Mouse (Mus musculus) heart, embryonic 14.5 days (tissue): ENCODE measurements at regions not wholly inside any gene's neighbourhood (a gene's known extent, or its start where the extent isn't known, plus 50 kb on each side); places are given as distances from the start of the nearest gene placed in this dataset.

Experiments
- ATAC-seq: fragments of 200-750 bp; cut with Nextera tagmentation; 2 replicates; pipeline ENCODE4 v1.8.0; 2017; ENCODE audit warnings: low read depth, moderate TSS enrichment; ENCODE audit not compliant: insufficient number of reproducible peaks, insufficient read depth, low FRiP score
- H3K27ac ChIP-seq, 2 experiments: fragments of 200-500 bp in 1 of 2; fragments of 300-500 bp in 1 of 2; sonication (generic) in 1 of 2; replicated peaks in 1 of 2; 2 replicates each; pipeline ENCODE4 v1.5.1; 2012 to 2014; ENCODE audit warnings: low read depth in 2 of 2, low read length in 2 of 2, control low read depth in 1 of 2, mild to moderate bottlenecking in 1 of 2, mixed read lengths in 1 of 2; ENCODE audit not compliant: control insufficient read depth in 1 of 2, insufficient read depth in 1 of 2
- H3K27me3 ChIP-seq: fragments of 300-500 bp; sonication (generic); 2 replicates; pipeline ENCODE4 v1.6.1; 2014; ENCODE audit warnings: mild to moderate bottlenecking, low read length, control low read depth; ENCODE audit not compliant: control insufficient read depth, insufficient read depth
- H3K36me3 ChIP-seq: fragments of 300-500 bp; sonication (generic); 2 replicates; pipeline ENCODE4 v1.6.1; 2014; ENCODE audit warnings: mild to moderate bottlenecking, control low read depth, low read length, mixed read lengths; ENCODE audit not compliant: control insufficient read depth, insufficient read depth
- H3K4me1 ChIP-seq, 2 experiments: fragments of 200-500 bp in 1 of 2; fragments of 300-500 bp in 1 of 2; sonication (generic) in 1 of 2; 2 replicates each; pipeline ENCODE4 v1.6.1; 2012 to 2014; ENCODE audit warnings: low read length in 2 of 2, control low read depth in 1 of 2, mixed read lengths in 1 of 2; ENCODE audit not compliant: control insufficient read depth in 2 of 2, insufficient read depth in 2 of 2
- H3K4me2 ChIP-seq: fragments of 300-500 bp; sonication (generic); 2 replicates; pipeline ENCODE4 v1.6.1; 2014; ENCODE audit warnings: mild to moderate bottlenecking, low read length
- H3K4me3 ChIP-seq, 2 experiments: fragments of 200-500 bp in 1 of 2; fragments of 300-500 bp in 1 of 2; sonication (generic) in 1 of 2; 2 replicates each; pipeline ENCODE4 v1.5.1; 2012 to 2014; ENCODE audit warnings: low read length in 2 of 2, mild to moderate bottlenecking in 2 of 2, control low read depth in 1 of 2, low read depth in 1 of 2, moderate library complexity in 1 of 2; ENCODE audit not compliant: control insufficient read depth in 1 of 2, insufficient read depth in 1 of 2
- H3K9ac ChIP-seq: fragments of 300-500 bp; sonication (generic); 2 replicates; pipeline ENCODE4 v1.6.1; 2014; ENCODE audit warnings: mild to moderate bottlenecking, low read length
- H3K9me3 ChIP-seq: fragments of 300-500 bp; sonication (generic); 2 replicates; pipeline ENCODE4 v1.6.1; 2016; ENCODE audit warnings: low read length, control low read depth; ENCODE audit not compliant: control insufficient read depth
- WGBS: fragments of 180-500 bp; shearing (Covaris S2); extraction: QIAGEN DNeasy Blood & Tissue Kit; methylation state at CpG from one replicate; pipeline ENCODE4 v1.1.7; 2014; 5-methylcytosine and 5-hydroxymethylcytosine counted together

- WGBS, result 84% methylated on average over 6 of the region's 6 CpGs
- Histone ChIP-seq H3K27ac (no peak overlapping the region), H3K9ac (no peak overlapping the region), H3K36me3 (no peaks in the 10 kb centered on the region), H3K27me3 (no peaks in the 10 kb centered on the region), H3K4me1 (no peaks in the 10 kb centered on the region), H3K4me3 (no peak overlapping the region), H3K9me3 (no peaks in the 10 kb centered on the region), H3K4me2 (no peak overlapping the region)
- no peak for ATAC-seq
Observed at GRCm38 (mm10) chr8:30494851-30495355, 2933.6 kb upstream of the 5930422O12Rik start.

GRCm38 (mm10) chr8:30502164-30502563 lies 2926.3 kb upstream of the 5930422O12Rik start:
- Histone ChIP-seq H3K4me3 (no peak overlapping the region), H3K27me3 (no peaks in the 10 kb centered on the region), H3K9me3 (no peaks in the 10 kb centered on the region), H3K27ac (no peak overlapping the region), H3K4me2 (no peak overlapping the region), H3K36me3 (no peaks in the 10 kb centered on the region), H3K4me1 (no peaks in the 10 kb centered on the region), H3K9ac (no peak overlapping the region)
- ATAC-seq, result no peak
- WGBS, result 72% methylated on average over 2 of the region's 2 CpGs

- Histone ChIP-seq H3K4me3 (no peak overlapping the region), H3K27ac (no peak overlapping the region), H3K27me3 (no peaks in the 10 kb centered on the region), H3K4me1 (no peaks in the 10 kb centered on the region), H3K9ac (no peak overlapping the region), H3K9me3 (no peaks in the 10 kb centered on the region), H3K36me3 (no peaks in the 10 kb centered on the region), H3K4me2 (no peak overlapping the region)
- ATAC-seq, result no peak
- 79% methylated on average over 2 of the region's 2 CpGs for WGBS
Observed at GRCm38 (mm10) chr8:30511358-30511757, 2917.2 kb upstream of the 5930422O12Rik start.

GRCm38 (mm10) chr8:30522806-30523462 lies 2905.6 kb upstream of the 5930422O12Rik start:
- no peaks in the 10 kb centered on the region for H3K9me3 ChIP-seq
- H3K36me3 ChIP-seq, result no peaks in the 10 kb centered on the region
- ATAC-seq, result no peak

GRCm38 (mm10) chr8:30532862-30533500 lies 2895.5 kb upstream of the 5930422O12Rik start:
- no peaks in the 10 kb centered on the region for H3K27me3 ChIP-seq
- H3K4me2 ChIP-seq, result no peak overlapping the region
- H3K9me3 ChIP-seq, result no peaks in the 10 kb centered on the region
- WGBS, result 62% methylated on average over 3 of the region's 3 CpGs
- no peak overlapping the region for H3K9ac ChIP-seq
- no peaks in the 10 kb centered on the region for H3K36me3 ChIP-seq
- no peaks in the 10 kb centered on the region for H3K4me1 ChIP-seq
- no peak overlapping the region for H3K27ac ChIP-seq
- H3K4me3 ChIP-seq, result no peak overlapping the region
- no peak for ATAC-seq

More at GRCm38 (mm10) chr8:30522806-30523462, 2905.6 kb upstream of the 5930422O12Rik start:
- H3K4me1 ChIP-seq, result no peaks in the 10 kb centered on the region
- H3K27ac ChIP-seq, result no peak overlapping the region
- no peak overlapping the region for H3K4me3 ChIP-seq
- no peaks in the 10 kb centered on the region for H3K27me3 ChIP-seq
- WGBS, result 54% methylated on average over 10 of the region's 10 CpGs
- no peak overlapping the region for H3K9ac ChIP-seq
- H3K4me2 ChIP-seq, result no peak overlapping the region

- ATAC-seq, result no peak
- no peaks in the 10 kb centered on the region for H3K4me1 ChIP-seq
- H3K9ac ChIP-seq, result no peak overlapping the region
- no peak overlapping the region for H3K27ac ChIP-seq
- no peak overlapping the region for H3K4me2 ChIP-seq
- no peak overlapping the region for H3K4me3 ChIP-seq
- no peaks in the 10 kb centered on the region for H3K27me3 ChIP-seq
- H3K36me3 ChIP-seq, result no peaks in the 10 kb centered on the region
- H3K9me3 ChIP-seq, result no peaks in the 10 kb centered on the region
- WGBS, result 86% methylated on average over 3 of the region's 3 CpGs
Observed at GRCm38 (mm10) chr8:30533501-30533870, 2895.0 kb upstream of the 5930422O12Rik start.

- Histone ChIP-seq H3K4me1 (no peaks in the 10 kb centered on the region), H3K9ac (no peak overlapping the region), H3K27me3 (no peaks in the 10 kb centered on the region), H3K4me3 (no peak overlapping the region), H3K27ac (no peak overlapping the region), H3K36me3 (no peaks in the 10 kb centered on the region), H3K9me3 (no peaks in the 10 kb centered on the region), H3K4me2 (no peak overlapping the region)
- 71% methylated on average over 3 of the region's 3 CpGs for WGBS
- no peak for ATAC-seq
Observed at GRCm38 (mm10) chr8:30535450-30535849, 2893.1 kb upstream of the 5930422O12Rik start.
